Mouse (Mus musculus): ENCODE results near the gene Trp53i11.

Gene Trp53i11

GRCm38 (mm10) chr2:93242166-93242565 is 54.8 kb downstream of the Trp53i11 start:
- DNase-seq (ENCODE audit: low read depth, low spot score), result no peak

DNA sequence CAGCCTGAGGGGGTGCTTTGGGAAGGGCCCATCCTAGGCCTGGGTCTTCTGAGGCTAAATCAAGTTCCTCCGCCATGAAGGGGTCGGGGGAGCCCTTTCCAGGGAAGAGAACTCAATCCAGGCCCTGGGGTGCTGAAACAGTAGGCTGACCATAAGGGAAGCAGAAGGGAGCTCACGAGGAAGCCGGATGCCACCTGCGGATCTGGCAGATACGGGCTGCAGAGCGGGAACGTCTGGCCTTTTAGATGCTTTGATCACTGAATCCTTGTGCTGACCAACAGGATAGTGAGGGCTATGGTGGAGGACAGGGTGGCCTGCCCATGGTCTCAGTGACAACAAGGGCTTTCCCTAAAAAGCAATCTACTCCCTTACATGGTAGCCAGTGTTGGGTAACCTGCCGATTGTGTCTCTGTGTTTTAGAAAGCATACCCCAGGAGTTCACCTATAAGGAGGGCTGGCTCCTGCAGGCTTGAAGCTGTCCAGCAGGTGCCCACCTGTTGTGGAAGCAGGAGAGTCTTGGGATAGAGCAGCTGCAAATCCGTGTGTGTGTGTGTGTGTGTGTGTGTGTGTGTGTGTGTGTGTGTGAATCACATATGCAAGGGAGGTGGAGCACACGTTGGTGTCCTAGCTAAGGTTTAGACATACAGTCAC is 56.2 kb downstream of the Trp53i11 start:
- DNase-seq (ENCODE audit: low read depth, low spot score), result no peak

DNA sequence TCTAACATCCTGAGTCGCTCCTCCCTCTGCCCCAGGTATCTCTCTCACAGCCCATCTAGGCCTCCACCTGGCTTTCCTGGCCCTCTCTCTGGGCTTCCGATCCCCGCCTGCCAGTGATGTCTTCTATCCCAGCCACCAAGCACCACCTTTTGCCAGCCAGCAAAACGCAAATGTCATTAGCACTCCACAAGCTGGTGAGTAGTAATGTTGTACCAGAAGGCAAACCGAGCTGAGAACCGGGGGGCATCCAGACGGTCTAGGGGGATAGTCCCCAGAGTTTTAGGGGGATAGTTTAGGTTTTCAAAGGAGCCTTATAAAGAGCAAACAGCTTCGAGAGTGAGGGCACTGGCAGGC is 56.7 kb downstream of the Trp53i11 start:
- DNase-seq (ENCODE audit: low read depth, low spot score), result no peak

GRCm38 (mm10) chr2:93249058-93249457 is 61.7 kb downstream of the Trp53i11 start:
- no peak for DNase-seq (ENCODE audit: low read depth, low spot score)

GRCm38 (mm10) chr2:93250611-93251010 is 63.3 kb downstream of the Trp53i11 start:
- DNase-seq (ENCODE audit: low read depth, low spot score), result no peak
